8 mouse cellular contexts compared by ENCODE assay signal in genomic region chr7:128236856-128237592, GRCm38 (mm10). TPM values are rescaled to one million over a fixed set of nuclear protein-coding genes. Genes with fewer than 3 reads are reported as not detected.
DNase-seq lines count a peak whose midpoint lies in the region; ATAC-seq and TF ChIP-seq lines count a peak whose summit lies in the region.

Gene Armc5, plus strand, starts transcription at chr7:128237342.

- no peak for TF ChIP-seq EP300 in heart, adult 2 months (IDR thresholded peaks at IDR 0.05; ENCODE audit: insufficient read depth, low read depth, low read length)

- no peaks in the 10 kb centered on the region for H3K27me3 ChIP-seq in embryonic facial prominence, embryonic 14.5 days (replicated peaks; ENCODE audit: control insufficient read depth, insufficient read depth, low read length)
- no peaks in the 10 kb centered on the region for H3K27me3 ChIP-seq in heart, adult 2 months (ENCODE audit: control insufficient read depth, insufficient read depth, low read length)
- H3K27me3 ChIP-seq in limb, embryonic 13.5 days = no peaks in the 10 kb centered on the region
- H3K27me3 ChIP-seq in midbrain, embryonic 15.5 days (replicated peaks) = no peaks in the 10 kb centered on the region
- H3K27me3 ChIP-seq in spleen, adult 2 months (ENCODE audit: control insufficient read depth, insufficient read depth, low read length) = no peaks in the 10 kb centered on the region

- 23% methylated on average over 37 of the region's 37 CpGs for WGBS in bone marrow, adult 2 months
- 26% methylated on average over 36 of the region's 37 CpGs for WGBS in embryonic facial prominence, embryonic 14.5 days
- 23% methylated on average over 37 of the region's 37 CpGs for whole genome bisulfite sequencing in heart, adult 2 months
- 26% methylated on average over 37 of the region's 37 CpGs for WGBS in limb, embryonic 13.5 days
- WGBS in midbrain, embryonic 15.5 days = 26% methylated on average over 37 of the region's 37 CpGs
- WGBS in spleen, adult 2 months = 23% methylated on average over 37 of the region's 37 CpGs

- no peak for TF ChIP-seq POLR2A in bone marrow, adult 2 months (IDR thresholded peaks at IDR 0.05; ENCODE audit: borderline replicate concordance, control insufficient read depth, low read depth, low read length)
- no peak for TF ChIP-seq POLR2A in heart, adult 2 months (IDR thresholded peaks at IDR 0.05; ENCODE audit: insufficient read depth, low read depth, low read length)
- TF ChIP-seq POLR2A in spleen, adult 2 months (IDR thresholded peaks at IDR 0.05; ENCODE audit: low read depth, low read length) = no peak

- H3K4me1 ChIP-seq in bone marrow, adult 2 months (ENCODE audit: control insufficient read depth, insufficient read depth, low read length) = peaks cover 5% of the 10 kb centered on the region
- peaks cover 3% of the 10 kb centered on the region; the same call in 1 of the 2 replicates for H3K4me1 ChIP-seq in embryonic facial prominence, embryonic 14.5 days (ENCODE audit: control insufficient read depth, insufficient read depth, low read length)
- peaks cover 4% of the 10 kb centered on the region for H3K4me1 ChIP-seq in heart, adult 2 months (ENCODE audit: control insufficient read depth, insufficient read depth, low read length)
- H3K4me1 ChIP-seq in limb, embryonic 13.5 days = peaks cover 30% of the 10 kb centered on the region
- peaks cover 23% of the 10 kb centered on the region for H3K4me1 ChIP-seq in midbrain, embryonic 15.5 days
- H3K4me1 ChIP-seq in spleen, adult 2 months (ENCODE audit: control insufficient read depth, insufficient read depth, insufficient read length) = peaks cover 3% of the 10 kb centered on the region; the same call in 1 of the 2 replicates

- peak within 1 kb of the TSS; percentile 85 for H3K9ac ChIP-seq in embryonic facial prominence, embryonic 14.5 days (ENCODE audit: low read depth, low read length)
- H3K9ac ChIP-seq in heart, adult 2 months (ENCODE audit: low read depth, low read length) = peak within 1 kb of the TSS; percentile 91
- peak within 1 kb of the TSS; percentile 82 for H3K9ac ChIP-seq in limb, embryonic 13.5 days
- peak within 1 kb of the TSS; percentile 72 for H3K9ac ChIP-seq in midbrain, embryonic 15.5 days

- intact Hi-C loops in heart, adult 2 months (cut with DNase I) = loop anchor here (1.0 to 5.0 kb wide), 3 partner anchors 62 to 225 kb away; partner anchors contain the start of genes BC017158 and Tial1

- H3K36me3 ChIP-seq in embryonic facial prominence, embryonic 14.5 days (ENCODE audit: control insufficient read depth, insufficient read depth, low read length) = peaks cover 26% of the 10 kb centered on the region
- no peaks in the 10 kb centered on the region for H3K36me3 ChIP-seq in heart, adult 2 months (ENCODE audit: control insufficient read depth, insufficient read depth, low read length)
- H3K36me3 ChIP-seq in limb, embryonic 13.5 days = peaks cover 26% of the 10 kb centered on the region
- no peaks in the 10 kb centered on the region; the same call in 1 of the 2 replicates for H3K36me3 ChIP-seq in midbrain, embryonic 15.5 days (replicated peaks)
- H3K36me3 ChIP-seq in spleen, adult 2 months (ENCODE audit: control insufficient read depth, insufficient read depth, low read length) = peaks cover 11% of the 10 kb centered on the region

- H3K4me2 ChIP-seq in embryonic facial prominence, embryonic 14.5 days (ENCODE audit: low read depth, low read length) = peak within 1 kb of the TSS; percentile 69
- H3K4me2 ChIP-seq in limb, embryonic 13.5 days (replicated peaks) = peak within 1 kb of the TSS; percentile 78
- peak within 1 kb of the TSS; percentile 93 for H3K4me2 ChIP-seq in midbrain, embryonic 15.5 days

- H3K27ac ChIP-seq in bone marrow, adult 2 months (ENCODE audit: control insufficient read depth, insufficient read depth, low read depth, low read length, poor library complexity) = peak within 1 kb of the TSS; percentile 98
- H3K27ac ChIP-seq in embryonic facial prominence, embryonic 14.5 days (replicated peaks; ENCODE audit: low read depth, low read length) = peak within 1 kb of the TSS; percentile 98
- peak within 1 kb of the TSS; percentile 100 for H3K27ac ChIP-seq in heart, adult 2 months
- peak within 1 kb of the TSS; percentile 95 for H3K27ac ChIP-seq in limb, embryonic 13.5 days
- H3K27ac ChIP-seq in midbrain, embryonic 15.5 days = peak within 1 kb of the TSS; percentile 99
- peak within 1 kb of the TSS; percentile 99 for H3K27ac ChIP-seq in spleen, adult 2 months (ENCODE audit: insufficient read depth, low read length)

- H3K9me3 ChIP-seq in embryonic facial prominence, embryonic 14.5 days (ENCODE audit: control insufficient read depth, low read length) = no peaks in the 10 kb centered on the region
- no peaks in the 10 kb centered on the region for H3K9me3 ChIP-seq in limb, embryonic 13.5 days
- H3K9me3 ChIP-seq in midbrain, embryonic 15.5 days = no peaks in the 10 kb centered on the region

- no peaks in the 10 kb centered on the region for H3K79me2 ChIP-seq in heart, adult 2 months (replicated peaks; ENCODE audit: control insufficient read depth, insufficient read depth, low read length)

- H3K4me3 ChIP-seq in bone marrow, adult 2 months (replicated peaks; ENCODE audit: control insufficient read depth, low read depth, low read length) = peak within 1 kb of the TSS; percentile 80
- peak within 1 kb of the TSS; percentile 65 for H3K4me3 ChIP-seq in embryonic facial prominence, embryonic 14.5 days (ENCODE audit: low read depth, low read length)
- peak within 1 kb of the TSS; percentile 99 for H3K4me3 ChIP-seq in heart, adult 2 months
- H3K4me3 ChIP-seq in limb, embryonic 13.5 days = peak within 1 kb of the TSS; percentile 75
- H3K4me3 ChIP-seq in midbrain, embryonic 15.5 days = peak within 1 kb of the TSS; percentile 69
- H3K4me3 ChIP-seq in spleen, adult 2 months (ENCODE audit: extremely low read depth, insufficient read depth, insufficient read length) = peak within 1 kb of the TSS; percentile 82

- peak; percentile 69 for TF ChIP-seq CTCF in bone marrow, adult 2 months (IDR thresholded peaks at IDR 0.05; ENCODE audit: control insufficient read depth, insufficient read depth, low read length)
- peak; percentile 99 for TF ChIP-seq CTCF in heart, adult 2 months (IDR thresholded peaks at IDR 0.05)
- peak; percentile 66; the same call in 1 of the 2 replicates for TF ChIP-seq CTCF in spleen, adult 2 months (IDR thresholded peaks at IDR 0.05; ENCODE audit: extremely low read depth, insufficient read depth, insufficient read length, insufficient replicate concordance)

- ATAC-seq in embryonic facial prominence, embryonic 14.5 days (ENCODE audit: low read depth) = peak; percentile 20; the same call in 1 of the 2 replicates
- 0 out of 2 replicates have a peak, but pooled peaks have one; percentile 12 for ATAC-seq in limb, embryonic 13.5 days (ENCODE audit: low FRiP score, low read depth)
- ATAC-seq in midbrain, embryonic 15.5 days (replicated peaks) = peak; percentile 8; the same call in 1 of the 2 replicates

- peak; percentile 82 for DNase-seq in 416B (ENCODE audit: low read depth)
- DNase-seq in embryonic facial prominence, embryonic 14.5 days (ENCODE audit: low spot score) = peak; percentile 75
- peak; percentile 89 to 92 for DNase-seq in heart, adult 2 months
- peak; percentile 86 to 91 for DNase-seq in kidney, adult 8-10 months
- peak; percentile 43 to 69 for DNase-seq in spleen, adult 2 months (ENCODE audit: low read depth in 1 of 2, low spot score in 2 of 2)

RNA-seq across cellular contexts. Expression of gene Armc5, which starts in this region (rescaled TPM):
- 8.9 and 13.8 TPM in 2 replicates for polyA plus RNA-seq in bone marrow, adult 2 months (2011; ENCODE audit: insufficient read depth, insufficient read length, low replicate concordance, missing spikeins)
- polyA plus RNA-seq in embryonic facial prominence, embryonic 14.5 days (2014; fragmentation: Nextera tagmentation; extraction: Ambion mirVana) = 12.4 and 13.9 TPM in 2 replicates
- total RNA-seq in heart, adult 2 months (2021) = 1 to 10 TPM; 6.8 to 7.1 TPM
- polyA plus RNA-seq in heart, adult 2 months (2012; rRNA removed) = 11.2 and 12.3 TPM in 2 replicates
- polyA plus RNA-seq in limb, embryonic 13.5 days (2015; fragmentation: Nextera tagmentation; extraction: Ambion mirVana) = 16.6 and 18.5 TPM in 2 replicates
- polyA plus RNA-seq in midbrain, embryonic 15.5 days (2015; fragmentation: Nextera tagmentation; extraction: Ambion mirVana) = 14.2 and 16.2 TPM in 2 replicates
- 32.9 and 47.1 TPM in 2 replicates for polyA plus RNA-seq in spleen, adult 2 months (2012; rRNA removed)

Comparison
In these comparisons a context has a peak if more than half of its experiments do, and no peak if none do; other contexts are left out.
1. Peak in every context shown above with its lines: DNase-seq, ATAC-seq, H3K4me3 ChIP-seq and H3K27ac ChIP-seq.